Comparison of ENCODE assay signal across 22 mouse cellular contexts in genomic region chr3:66967508-66967907, GRCm38 (mm10). TPM values are rescaled to one million over a fixed set of nuclear protein-coding genes. Genes with fewer than 3 reads are reported as not detected.
DNase-seq lines count a peak whose midpoint lies in the region; ATAC-seq lines count a peak whose summit lies in the region.
"Had no signal": no experiment of that assay in that cellular context is flagged by ENCODE, and none has a peak within 500 bp of the region (broad histone marks: within the 10 kb centered on the region; RNA-seq: fewer than 3 reads in every experiment).

No protein-coding gene starts in this region.

- H3K27ac ChIP-seq in midbrain, embryonic 11.5 days (ENCODE audit: low read depth, low read length) = no peak overlapping the region
- H3K27ac ChIP-seq in midbrain, embryonic 14.5 days (replicated peaks; ENCODE audit: low read depth, low read length) = no peak overlapping the region
- no peak overlapping the region for H3K27ac ChIP-seq in embryonic facial prominence, embryonic 13.5 days
- H3K27ac ChIP-seq in limb, embryonic 11.5 days (replicated peaks; ENCODE audit: low read depth, low read length) = no peak overlapping the region
- no peak overlapping the region for H3K27ac ChIP-seq in forebrain, embryonic 15.5 days (replicated peaks)
- H3K27ac ChIP-seq: embryonic facial prominence, embryonic 15.5 days; forebrain, embryonic 10.5 days; hindbrain, embryonic 10.5 days; hindbrain, embryonic 14.5 days; intestine, embryonic 15.5 days had no signal

- H3K27me3 ChIP-seq in midbrain, embryonic 11.5 days (ENCODE audit: control insufficient read depth, insufficient read depth, low read length) = peaks cover 33% of the 10 kb centered on the region
- H3K27me3 ChIP-seq in midbrain, embryonic 14.5 days (ENCODE audit: control insufficient read depth, insufficient read depth, low read length) = peaks cover 27% of the 10 kb centered on the region
- peaks cover 52% of the 10 kb centered on the region for H3K27me3 ChIP-seq in embryonic facial prominence, embryonic 13.5 days
- H3K27me3 ChIP-seq in limb, embryonic 11.5 days (ENCODE audit: control insufficient read depth, insufficient read depth, low read length) = peaks cover 2% of the 10 kb centered on the region; the same call in 1 of the 2 replicates
- peaks cover 65% of the 10 kb centered on the region for H3K27me3 ChIP-seq in forebrain, embryonic 15.5 days

- H3K9ac ChIP-seq in midbrain, embryonic 11.5 days (ENCODE audit: low read length) = no peak overlapping the region
- H3K9ac ChIP-seq in midbrain, embryonic 14.5 days (replicated peaks; ENCODE audit: low read length) = no peak overlapping the region
- no peak overlapping the region for H3K9ac ChIP-seq in embryonic facial prominence, embryonic 13.5 days
- no peak overlapping the region for H3K9ac ChIP-seq in limb, embryonic 11.5 days (ENCODE audit: low read length)
- H3K9ac ChIP-seq in forebrain, embryonic 15.5 days (replicated peaks) = no peak overlapping the region
- H3K9ac ChIP-seq: embryonic facial prominence, embryonic 15.5 days; heart, embryonic 12.5 days; hindbrain, embryonic 14.5 days; intestine, embryonic 15.5 days had no signal

- ATAC-seq in midbrain, embryonic 11.5 days (ENCODE audit: low FRiP score) = no peak
- ATAC-seq in midbrain, embryonic 14.5 days (ENCODE audit: low FRiP score, low TSS enrichment) = no peak
- 0 out of 2 replicates have a peak, but pooled peaks have one; percentile 52 for ATAC-seq in embryonic facial prominence, embryonic 13.5 days (ENCODE audit: insufficient number of reproducible peaks, insufficient read depth, low FRiP score, low TSS enrichment, low read depth)
- no peak for ATAC-seq in limb, embryonic 11.5 days (ENCODE audit: insufficient number of reproducible peaks, low FRiP score, low TSS enrichment, low read depth)
- no peak for ATAC-seq in forebrain, embryonic 15.5 days (replicated peaks)
- ATAC-seq: forebrain, embryonic 14.5 days; intestine, embryonic 15.5 days had no signal

- no peaks in the 10 kb centered on the region for H3K9me3 ChIP-seq in midbrain, embryonic 11.5 days (ENCODE audit: control insufficient read depth, low read length)
- H3K9me3 ChIP-seq in midbrain, embryonic 14.5 days (ENCODE audit: control insufficient read depth, low read length) = no peaks in the 10 kb centered on the region
- H3K9me3 ChIP-seq in embryonic facial prominence, embryonic 13.5 days = no peaks in the 10 kb centered on the region
- H3K9me3 ChIP-seq in limb, embryonic 11.5 days (ENCODE audit: control insufficient read depth, low read length) = no peaks in the 10 kb centered on the region
- H3K9me3 ChIP-seq in forebrain, embryonic 15.5 days = no peaks in the 10 kb centered on the region
- H3K9me3 ChIP-seq: embryonic facial prominence, embryonic 15.5 days; forebrain, embryonic 10.5 days; heart, embryonic 12.5 days; hindbrain, embryonic 10.5 days; intestine, embryonic 15.5 days had no signal

- H3K4me1 ChIP-seq in midbrain, embryonic 11.5 days (ENCODE audit: control insufficient read depth, insufficient read depth, low read length) = peaks cover 8% of the 10 kb centered on the region
- H3K4me1 ChIP-seq in midbrain, embryonic 14.5 days (ENCODE audit: control insufficient read depth, insufficient read depth, low read length) = peaks cover 15% of the 10 kb centered on the region
- H3K4me1 ChIP-seq in embryonic facial prominence, embryonic 13.5 days = peaks cover 19% of the 10 kb centered on the region
- peaks cover 28% of the 10 kb centered on the region for H3K4me1 ChIP-seq in limb, embryonic 11.5 days (ENCODE audit: control insufficient read depth, insufficient read depth, low read length)
- peaks cover 5% of the 10 kb centered on the region; the same call in 1 of the 2 replicates for H3K4me1 ChIP-seq in forebrain, embryonic 15.5 days

- WGBS in midbrain, embryonic 11.5 days = 68% methylated on average over 4 of the region's 4 CpGs
- 77% methylated on average over 4 of the region's 4 CpGs for WGBS in midbrain, embryonic 14.5 days
- 20% methylated on average over 4 of the region's 4 CpGs for WGBS in embryonic facial prominence, embryonic 13.5 days
- 20% methylated on average over 4 of the region's 4 CpGs for WGBS in limb, embryonic 11.5 days
- 59% methylated on average over 4 of the region's 4 CpGs for WGBS in forebrain, embryonic 15.5 days

- peak; percentile 19 for DNase-seq in midbrain, embryonic 11.5 days (ENCODE audit: low spot score, missing footprints)
- no peak for DNase-seq in midbrain, embryonic 14.5 days
- peak; percentile 55 for DNase-seq in limb, embryonic 11.5 days (ENCODE audit: low spot score)
- DNase-seq in gastrocnemius, adult 8-10 months (ENCODE audit: low spot score in 2 of 2) = no peak
- DNase-seq: adrenal gland, postnatal 10 days; cerebellum, adult 11 months; cerebellum, adult 8-10 months; cerebellum, postnatal 14 days; gastrocnemius, postnatal 25 days had no signal

- H3K4me2 ChIP-seq in midbrain, embryonic 11.5 days = no peak overlapping the region
- H3K4me2 ChIP-seq in midbrain, embryonic 14.5 days (ENCODE audit: low read length) = no peak overlapping the region
- H3K4me2 ChIP-seq in embryonic facial prominence, embryonic 13.5 days = no peak overlapping the region
- no peak overlapping the region for H3K4me2 ChIP-seq in limb, embryonic 11.5 days (ENCODE audit: low read depth, severe bottlenecking)
- H3K4me2 ChIP-seq in forebrain, embryonic 15.5 days (replicated peaks) = no peak overlapping the region
- H3K4me2 ChIP-seq: embryonic facial prominence, embryonic 15.5 days; heart, embryonic 12.5 days; hindbrain, embryonic 14.5 days; intestine, embryonic 15.5 days had no signal

- H3K36me3 ChIP-seq in midbrain, embryonic 11.5 days (ENCODE audit: control insufficient read depth, insufficient read depth, low read length) = no peaks in the 10 kb centered on the region
- no peaks in the 10 kb centered on the region for H3K36me3 ChIP-seq in midbrain, embryonic 14.5 days (ENCODE audit: control insufficient read depth, insufficient read depth, low read length)
- no peaks in the 10 kb centered on the region for H3K36me3 ChIP-seq in embryonic facial prominence, embryonic 13.5 days
- H3K36me3 ChIP-seq in limb, embryonic 11.5 days (ENCODE audit: control insufficient read depth, insufficient read depth, low read length) = no peaks in the 10 kb centered on the region
- no peaks in the 10 kb centered on the region for H3K36me3 ChIP-seq in forebrain, embryonic 15.5 days
- H3K36me3 ChIP-seq: embryonic facial prominence, embryonic 15.5 days; forebrain, embryonic 10.5 days; heart, embryonic 12.5 days; hindbrain, embryonic 10.5 days; intestine, embryonic 15.5 days had no signal

- no peak overlapping the region for H3K4me3 ChIP-seq in midbrain, embryonic 11.5 days (ENCODE audit: low read depth, low read length)
- no peak overlapping the region for H3K4me3 ChIP-seq in midbrain, embryonic 14.5 days (replicated peaks; ENCODE audit: low read depth, low read length)
- no peak overlapping the region for H3K4me3 ChIP-seq in embryonic facial prominence, embryonic 13.5 days
- no peak overlapping the region for H3K4me3 ChIP-seq in limb, embryonic 11.5 days (ENCODE audit: low read depth, low read length)
- H3K4me3 ChIP-seq in forebrain, embryonic 15.5 days = no peak overlapping the region
- H3K4me3 ChIP-seq: embryonic facial prominence, embryonic 15.5 days; erythroblast, embryonic 14.5 days; forebrain, embryonic 10.5 days; heart, embryonic 12.5 days; hindbrain, embryonic 10.5 days; intestine, embryonic 15.5 days had no signal

RNA-seq across cellular contexts. Expression of gene Rsrc1, which starts 13.7 kb away (rescaled TPM):
- 59.6 and 61.7 TPM in 2 replicates for polyA plus RNA-seq in midbrain, embryonic 11.5 days (2014; fragmentation: Nextera tagmentation; extraction: Ambion mirVana)
- 42.2 and 50.9 TPM in 2 replicates for polyA plus RNA-seq in midbrain, embryonic 14.5 days (2014; fragmentation: Nextera tagmentation; extraction: Ambion mirVana)
- polyA plus RNA-seq in embryonic facial prominence, embryonic 13.5 days (2015; fragmentation: Nextera tagmentation; extraction: Ambion mirVana) = 44.5 and 49.7 TPM in 2 replicates
- polyA plus RNA-seq in limb, embryonic 11.5 days (2014; fragmentation: Nextera tagmentation; extraction: Ambion mirVana) = 62.7 and 64.9 TPM in 2 replicates
- polyA plus RNA-seq in forebrain, embryonic 15.5 days (2015; fragmentation: Nextera tagmentation; extraction: Ambion mirVana) = 27.2 and 27.6 TPM in 2 replicates
- 10 to 100 TPM; 11.4 to 13.1 (median 11.7) TPM for total RNA-seq in gastrocnemius, adult 8-10 months (2022)

RNA-seq across cellular contexts. Expression of gene Shox2, which starts 14.1 kb away (rescaled TPM):
- 54.3 and 57.8 TPM in 2 replicates for polyA plus RNA-seq in midbrain, embryonic 11.5 days (2014; fragmentation: Nextera tagmentation; extraction: Ambion mirVana)
- polyA plus RNA-seq in midbrain, embryonic 14.5 days (2014; fragmentation: Nextera tagmentation; extraction: Ambion mirVana) = 61.8 and 74.7 TPM in 2 replicates
- 30.9 and 44.3 TPM in 2 replicates for polyA plus RNA-seq in embryonic facial prominence, embryonic 13.5 days (2015; fragmentation: Nextera tagmentation; extraction: Ambion mirVana)
- 144 and 163 TPM in 2 replicates for polyA plus RNA-seq in limb, embryonic 11.5 days (2014; fragmentation: Nextera tagmentation; extraction: Ambion mirVana)
- 2.7 and 2.8 TPM in 2 replicates for polyA plus RNA-seq in forebrain, embryonic 15.5 days (2015; fragmentation: Nextera tagmentation; extraction: Ambion mirVana)
- total RNA-seq in gastrocnemius, adult 8-10 months (2022) = 1 to 10 TPM in 2 of 4 experiments, under 1 TPM in 2; 0.73 to 2.3 (median 1.2) TPM
- total RNA-seq: common myeloid progenitor, adult 5-6 weeks; granulocyte monocyte progenitor cell, adult 5-6 weeks had no signal
- polyA plus RNA-seq: erythroblast, embryonic 14.5 days; frontal cortex, adult 2 months had no signal

Comparison
In these comparisons a context has a peak if more than half of its experiments do, and no peak if none do; other contexts are left out.
1. DNase-seq: peak in midbrain, embryonic 11.5 days (single experiment) and limb, embryonic 11.5 days (single experiment); none in midbrain, embryonic 14.5 days (single experiment) and gastrocnemius, adult 8-10 months (0 of 2).